Mouse (Mus musculus) natural killer cell, adult 2 months (primary cell): ENCODE measurements around the gene Speg.

Source experiments
- DNase-seq, 2 experiments: peaks; one replicate each; pipeline ENCODE4 v3.0.0; 2022; ENCODE audit warnings: low spot score in 2 of 2

The Speg gene

GRCm38 (mm10) chr1:75442171-75442570, 67.1 kb downstream of the Speg start:
- no peak for DNase-seq

- no peak for DNase-seq
Observed at GRCm38 (mm10) chr1:75442811-75443210, 67.7 kb downstream of the Speg start.

- DNase-seq = no peak
Observed at GRCm38 (mm10) chr1:75443247-75444024, 68.3 kb downstream of the Speg start.

- no peak for DNase-seq
Observed at GRCm38 (mm10) chr1:75444208-75444607, 69.1 kb downstream of the Speg start.

- DNase-seq = no peak
Observed at GRCm38 (mm10) chr1:75445141-75445701, 70.1 kb downstream of the Speg start.

GRCm38 (mm10) chr1:75445751-75446611, 70.9 kb downstream of the Speg start:
- peak; percentile 56 to 72 for DNase-seq

- DNase-seq = no peak
Observed at GRCm38 (mm10) chr1:75446656-75447055, 71.6 kb downstream of the Speg start.

- DNase-seq = no peak
Observed at GRCm38 (mm10) chr1:75447265-75448051, 72.4 kb downstream of the Speg start.

GRCm38 (mm10) chr1:75448052-75448431, 72.9 kb downstream of the Speg start:
- no peak for DNase-seq

- no peak for DNase-seq
Observed at GRCm38 (mm10) chr1:75448937-75449336, 73.8 kb downstream of the Speg start.

- DNase-seq = no peak
Observed at GRCm38 (mm10) chr1:75449377-75450135, 74.5 kb downstream of the Speg start.

GRCm38 (mm10) chr1:75450314-75451005, 75.4 kb downstream of the Speg start, which contains the start of gene Asic4:
Gene Asic4 (plus strand): TSS chr1:75450436.
- DNase-seq = no peak

GRCm38 (mm10) chr1:75451900-75452299, 76.8 kb downstream of the Speg start:
- DNase-seq = no peak

- DNase-seq = no peak
Observed at GRCm38 (mm10) chr1:75455433-75455832, 80.3 kb downstream of the Speg start.

GRCm38 (mm10) chr1:75455948-75456347, 80.9 kb downstream of the Speg start:
- no peak for DNase-seq

- DNase-seq = no peak
Observed at GRCm38 (mm10) chr1:75456746-75457564, 81.9 kb downstream of the Speg start.

GRCm38 (mm10) chr1:75457710-75458024, 82.6 kb downstream of the Speg start:
- DNase-seq = no peak

GRCm38 (mm10) chr1:75458025-75458788, 83.1 kb downstream of the Speg start:
- DNase-seq = no peak
